Mouse (Mus musculus) MEL (cell line): ENCODE measurements around the gene Ube2i. TPM values are rescaled to one million over a fixed set of nuclear protein-coding genes. Genes with fewer than 3 reads are reported as not detected.
"Not testable (repeated sequence)": the region's sequence is repeated elsewhere in the genome, so short reads cannot be mapped to it uniquely, and the experiment has no call there.

Experiments
- DNase-seq: peaks from one replicate; pipeline ENCODE4 v3.0.0; 2011; ENCODE audit warnings: low read depth, low spot score
- H3K27ac ChIP-seq: 2 replicates; pipeline ENCODE4 v1.5.1; 2012; ENCODE audit warnings: low read depth, mild to moderate bottlenecking, control low read depth, low read length, moderate library complexity; ENCODE audit not compliant: control insufficient read depth
- H3K27me3 ChIP-seq, 2 experiments: fragments of 150-350 bp in 1 of 2; sonication (generic) in 1 of 2; 2 replicates each; pipeline ENCODE4 v1.6.1; 2012; ENCODE audit warnings: low read length in 2 of 2, mild to moderate bottlenecking in 2 of 2, improper control_type of control experiment in 1 of 2, moderate library complexity in 1 of 2; ENCODE audit not compliant: insufficient read depth in 2 of 2, control insufficient read depth in 1 of 2
- H3K36me3 ChIP-seq, 2 experiments: 2 replicates each; pipeline ENCODE4 v1.6.1; 2012 to 2014; ENCODE audit warnings: low read length in 2 of 2, improper control_type of control experiment in 1 of 2, inconsistent platforms in 1 of 2, mild to moderate bottlenecking in 1 of 2; ENCODE audit not compliant: insufficient read depth in 2 of 2, control insufficient read depth in 1 of 2
- H3K4me1 ChIP-seq, 2 experiments: fragments of 150-350 bp in 1 of 2; sonication (generic) in 1 of 2; 2 replicates each; pipeline ENCODE4 v1.6.1; 2012; ENCODE audit warnings: low read length in 2 of 2, improper control_type of control experiment in 1 of 2, mild to moderate bottlenecking in 1 of 2; ENCODE audit not compliant: insufficient read depth in 2 of 2, control insufficient read depth in 1 of 2
- H3K4me3 ChIP-seq, 2 experiments: fragments of 150-350 bp in 1 of 2; sonication (generic) in 1 of 2; 2 replicates each; pipeline ENCODE4 v1.5.1; 2012; ENCODE audit warnings: low read depth in 2 of 2, low read length in 2 of 2, mild to moderate bottlenecking in 2 of 2, moderate library complexity in 2 of 2, control low read depth in 1 of 2, improper control_type of control experiment in 1 of 2; ENCODE audit not compliant: control insufficient read depth in 1 of 2, insufficient read depth in 1 of 2
- H3K79me2 ChIP-seq: 2 replicates; pipeline ENCODE4 v1.6.1; 2012; ENCODE audit warnings: mild to moderate bottlenecking, low read length, moderate library complexity; ENCODE audit not compliant: control insufficient read depth, poor library complexity, insufficient read depth
- H3K9ac ChIP-seq: 2 replicates; pipeline ENCODE4 v1.6.1; 2012; ENCODE audit warnings: low read depth, mild to moderate bottlenecking, control low read depth, low read length, moderate library complexity; ENCODE audit not compliant: control insufficient read depth, poor library complexity, severe bottlenecking
- H3K9me3 ChIP-seq: fragments of 150-350 bp; sonication (generic); replicated peaks from 2 replicates; pipeline ENCODE4 v1.6.1; 2012; ENCODE audit warnings: mild to moderate bottlenecking, low read length, improper control_type of control experiment, moderate library complexity; ENCODE audit not compliant: insufficient read depth
- BHLHE40 ChIP-seq: IDR thresholded peaks from 2 replicates; pipeline ENCODE4 v1.6.1; 2012; ENCODE audit warnings: low read depth, mild to moderate bottlenecking, inconsistent platforms, low read length, improper control_type of control experiment, borderline replicate concordance
- CHD2 ChIP-seq: IDR thresholded peaks from 2 replicates; pipeline ENCODE4 v1.6.1; 2011; ENCODE audit warnings: low read length, improper control_type of control experiment
- CTCF ChIP-seq, 3 experiments: IDR thresholded peaks in 2 of 3; conservative IDR thresholded peaks in 1 of 3; 2 replicates each; pipeline ENCODE4 v1.5.1; 2011 to 2012; ENCODE audit warnings: low read length in 3 of 3, low read depth in 2 of 3, mild to moderate bottlenecking in 2 of 3, improper control_type of control experiment in 1 of 3, inconsistent platforms in 1 of 3, mixed read lengths in 1 of 3, moderate library complexity in 1 of 3; ENCODE audit not compliant: control insufficient read depth in 1 of 3, insufficient read depth in 1 of 3, poor library complexity in 1 of 3, severe bottlenecking in 1 of 3
- GABPA ChIP-seq: IDR thresholded peaks from 2 replicates; pipeline ENCODE4 v1.6.1; 2012; ENCODE audit warnings: low read depth, mild to moderate bottlenecking, inconsistent platforms, low read length, improper control_type of control experiment, moderate library complexity
- HCFC1 ChIP-seq: IDR thresholded peaks from 2 replicates; pipeline ENCODE4 v1.6.1; 2012; ENCODE audit warnings: low read depth, mild to moderate bottlenecking, inconsistent platforms, low read length, improper control_type of control experiment, moderate library complexity
- JUND ChIP-seq: IDR thresholded peaks from 2 replicates; pipeline ENCODE4 v1.6.1; 2011; ENCODE audit warnings: low read depth, mild to moderate bottlenecking, improper control_type of control experiment, low read length
- MAFK ChIP-seq: IDR thresholded peaks from 2 replicates; pipeline ENCODE4 v1.6.1; 2011; ENCODE audit warnings: low read depth, mild to moderate bottlenecking, low read length, improper control_type of control experiment, borderline replicate concordance
- MAX ChIP-seq: IDR thresholded peaks from 2 replicates; pipeline ENCODE4 v1.6.1; 2011; ENCODE audit warnings: low read length, improper control_type of control experiment
- MEF2A ChIP-seq: IDR thresholded peaks from 2 replicates; pipeline ENCODE4 v1.6.1; 2014; ENCODE audit warnings: low read depth, mild to moderate bottlenecking, inconsistent platforms, low read length, improper control_type of control experiment; ENCODE audit not compliant: poor library complexity, insufficient replicate concordance, severe bottlenecking; ENCODE audit errors: extremely low read depth
- MXI1 ChIP-seq: IDR thresholded peaks from 2 replicates; pipeline ENCODE4 v1.6.1; 2011; ENCODE audit warnings: mild to moderate bottlenecking, low read depth, low read length, improper control_type of control experiment
- MYB ChIP-seq: IDR thresholded peaks from 2 replicates; pipeline ENCODE4 v1.6.1; 2011; ENCODE audit warnings: mild to moderate bottlenecking, low read depth, low read length, improper control_type of control experiment
- MYC ChIP-seq: IDR thresholded peaks from 2 replicates; pipeline ENCODE4 v1.6.1; 2011; ENCODE audit warnings: low read depth, mild to moderate bottlenecking, low read length, improper control_type of control experiment, moderate library complexity
- NELFE ChIP-seq: IDR thresholded peaks from 2 replicates; pipeline ENCODE4 v1.6.1; 2011; ENCODE audit warnings: low read depth, low read length, improper control_type of control experiment
- NRF1 ChIP-seq: IDR thresholded peaks from 2 replicates; pipeline ENCODE4 v1.6.1; 2014; ENCODE audit warnings: low read depth, mild to moderate bottlenecking, inconsistent platforms, low read length, improper control_type of control experiment, moderate library complexity; ENCODE audit not compliant: poor library complexity, insufficient read depth, severe bottlenecking
- POLR2A ChIP-seq, 2 experiments: IDR thresholded peaks; 2 replicates each; pipeline ENCODE4 v1.6.1; 2011 to 2012; ENCODE audit warnings: low read length in 2 of 2, mild to moderate bottlenecking in 2 of 2, control low read depth in 1 of 2, improper control_type of control experiment in 1 of 2, low read depth in 1 of 2, moderate library complexity in 1 of 2; ENCODE audit not compliant: control insufficient read depth in 1 of 2, insufficient read depth in 1 of 2, poor library complexity in 1 of 2
- POLR2AphosphoS2 ChIP-seq: IDR thresholded peaks from 2 replicates; pipeline ENCODE4 v1.6.1; 2011; ENCODE audit warnings: low read length, improper control_type of control experiment
- POLR2AphosphoS5 ChIP-seq: IDR thresholded peaks from 2 replicates; pipeline ENCODE4 v1.6.1; 2012; ENCODE audit warnings: low read depth, borderline replicate concordance, mild to moderate bottlenecking, inconsistent platforms, low read length, moderate library complexity, mixed read lengths
- SIN3A ChIP-seq: IDR thresholded peaks from 2 replicates; pipeline ENCODE4 v1.6.1; 2012; ENCODE audit warnings: low read length, improper control_type of control experiment, inconsistent platforms
- SMC3 ChIP-seq: IDR thresholded peaks from 2 replicates; pipeline ENCODE4 v1.6.1; 2011; ENCODE audit warnings: low read depth, low read length, improper control_type of control experiment
- TAL1 ChIP-seq: IDR thresholded peaks from 2 replicates; pipeline ENCODE4 v1.6.1; 2012; ENCODE audit warnings: mild to moderate bottlenecking, inconsistent platforms, low read length, moderate library complexity, mixed read lengths
- USF1 ChIP-seq: IDR thresholded peaks from 2 replicates; pipeline ENCODE4 v1.6.1; 2014; ENCODE audit warnings: low read depth, mild to moderate bottlenecking, inconsistent platforms, low read length, improper control_type of control experiment, moderate library complexity
- ZC3H11A ChIP-seq: IDR thresholded peaks from 2 replicates; pipeline ENCODE4 v1.6.1; 2012; ENCODE audit warnings: low read depth, mild to moderate bottlenecking, inconsistent platforms, low read length, improper control_type of control experiment
- ZKSCAN1 ChIP-seq: IDR thresholded peaks from 2 replicates; pipeline ENCODE4 v1.6.1; 2012; ENCODE audit warnings: low read depth, mild to moderate bottlenecking, inconsistent platforms, low read length, improper control_type of control experiment, moderate library complexity
- ZMIZ1 ChIP-seq: IDR thresholded peaks from 2 replicates; pipeline ENCODE4 v1.6.1; 2012; ENCODE audit warnings: low read depth, mild to moderate bottlenecking, inconsistent platforms, low read length, improper control_type of control experiment, moderate library complexity
- ZNF384 ChIP-seq: IDR thresholded peaks from 2 replicates; pipeline ENCODE4 v1.6.1; 2012; ENCODE audit warnings: low read depth, mild to moderate bottlenecking, inconsistent platforms, low read length, improper control_type of control experiment
- polyA plus RNA-seq, 2 experiments: library from polyadenylated mRNA; stranded (reverse) in 1 of 2; unstranded in 1 of 2; fragments of >175 nt in 1 of 2; fragments of >200 nt in 1 of 2; gene quantifications; 2 replicates each; pipeline versions ENCODE4 v1.2.1 to v1.2.4; 2012; ENCODE audit warnings: low replicate concordance in 2 of 2, low read depth in 1 of 2; ENCODE audit not compliant: insufficient read length in 2 of 2, insufficient read depth in 1 of 2, missing spikeins in 1 of 2
- total RNA-seq: library from RNA; depleted of rRNA; stranded (reverse); fragments of 300-350 nt; gene quantifications from 2 replicates; pipeline ENCODE4 v1.2.3, GENCODE M21; 2012

Ube2i gene
- total and polyA plus RNA-seq, 3 experiments, result 464 to 564 TPM; not detected in 1

- peak in 1 of 2 experiments; percentile 40; a peak in 2 of 4 replicates for TF ChIP-seq POLR2A (IDR thresholded peaks at IDR 0.05; ENCODE audit: control insufficient read depth in 1 of 2, insufficient read depth in 1 of 2, low read depth in 1 of 2, low read length in 2 of 2, poor library complexity in 1 of 2)
- TF ChIP-seq CTCF (IDR thresholded peaks at IDR 0.05 in 2 of 3, conservative IDR thresholded peaks at IDR 0.05 in 1 of 3; ENCODE audit: control insufficient read depth in 1 of 3, insufficient read depth in 1 of 3, low read depth in 2 of 3, low read length in 3 of 3, poor library complexity in 1 of 3, severe bottlenecking in 1 of 3), result no peak
- no peak for TF ChIP-seq MEF2A
- TF ChIP-seq BHLHE40, result peak; percentile 28; the same call in 1 of the 2 replicates
- TF ChIP-seq CHD2, result no peak
- TF ChIP-seq POLR2AphosphoS5, result no peak
- TF ChIP-seq MXI1, result peak; percentile 74
- no peak for TF ChIP-seq MYB
- TF ChIP-seq ZMIZ1, result 0 out of 2 replicates have a peak, but pooled peaks have one; percentile 43
- TF ChIP-seq HCFC1, result no peak
- no peak for TF ChIP-seq ZNF384
- TF ChIP-seq SIN3A, result peak; percentile 71
- no peak for TF ChIP-seq MAFK
- no peak; the same call in 1 of the 2 replicates for TF ChIP-seq NRF1
- TF ChIP-seq MYC, result peak; percentile 51
- TF ChIP-seq GABPA, result no peak
- no peak for TF ChIP-seq JUND
- TF ChIP-seq TAL1, result peak; percentile 83
- TF ChIP-seq POLR2AphosphoS2, result no peak
- no peak for TF ChIP-seq SMC3
- TF ChIP-seq USF1, result no peak
- no peak for TF ChIP-seq ZC3H11A
- TF ChIP-seq ZKSCAN1, result no peak
- TF ChIP-seq MAX, result peak; percentile 64; the same call in 1 of the 2 replicates
Measured at GRCm38 (mm10) chr17:25222951-25223601, 51.3 kb downstream of the Ube2i start (continued).

GRCm38 (mm10) chr17:25222504-25222940, 51.9 kb downstream of the Ube2i start:
- Histone ChIP-seq H3K79me2 (peaks cover 35% of the 10 kb centered on the region), H3K9ac (peak overlapping the region; percentile 96), H3K4me1 (peaks cover 7 to 42% of the 10 kb centered on the region in 2 experiments), H3K36me3 (peaks cover 1 to 27% of the 10 kb centered on the region in 2 experiments; a peak in 3 of 4 replicates), H3K4me3 (peak overlapping the region; percentile 76 to 86)
- not testable (repeated sequence) for H3K9me3 ChIP-seq, H3K27me3 ChIP-seq, DNase-seq
- TF ChIP-seq HCFC1 (peak; percentile 41; the same call in 1 of the 2 replicates), NELFE (peak; percentile 48; the same call in 1 of the 2 replicates)
- TF ChIP-seq, all 39 proteins: peak for 2; not testable (repeated sequence) for 37
- H3K27ac ChIP-seq, result peak overlapping the region; percentile 92
